Mouse (Mus musculus): ENCODE results near the gene Kcnip4.

DNA sequence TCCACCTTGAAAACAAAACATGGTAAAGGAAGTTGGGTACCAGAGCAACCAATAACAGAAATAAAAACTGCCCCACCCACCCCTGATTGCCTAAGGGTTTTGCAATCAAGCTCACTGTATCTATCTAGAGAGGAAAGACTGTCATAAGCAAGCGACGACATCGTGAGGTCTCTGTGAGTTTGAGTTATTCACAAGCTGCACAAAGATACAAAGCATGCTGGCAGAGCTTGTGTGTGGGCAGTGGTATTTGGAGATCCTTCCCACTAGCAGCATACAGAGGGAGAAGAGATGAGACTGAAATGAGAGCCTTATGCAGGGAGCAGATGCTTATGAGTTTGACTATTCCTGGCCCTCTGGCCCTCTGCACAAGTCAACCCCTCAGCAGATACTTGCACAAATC lies 23.2 kb upstream of the Kcnip4 start:
- no peak for TF ChIP-seq POLR2A (IDR thresholded peaks at IDR 0.05; ENCODE audit: insufficient read length, low read depth)
- no peak for TF ChIP-seq TCF12 (IDR thresholded peaks at IDR 0.05; ENCODE audit: insufficient read depth, poor library complexity, severe bottlenecking)
- no peak for TF ChIP-seq USF1 (IDR thresholded peaks at IDR 0.05; ENCODE audit: low read depth)

Data from myocyte (in vitro differentiated cells).